Mouse (Mus musculus) midbrain, embryonic 15.5 days (tissue): ENCODE measurements around the gene Lyst. TPM values are rescaled to one million over a fixed set of nuclear protein-coding genes. Genes with fewer than 3 reads are reported as not detected.
"Not testable (repeated sequence)": the region's sequence is repeated elsewhere in the genome, so short reads cannot be mapped to it uniquely, and the experiment has no call there.

ENCODE experiments used
- ATAC-seq: fragments of 200-750 bp; cut with Nextera tagmentation; replicated peaks from 2 replicates; pipeline ENCODE4 v1.8.0; 2017; ENCODE audit warnings: moderate TSS enrichment
- H3K27ac ChIP-seq: fragments of 300-500 bp; sonication (generic); 2 replicates; pipeline ENCODE4 v1.5.1; 2015; ENCODE audit warnings: mild to moderate bottlenecking, inconsistent platforms
- H3K27me3 ChIP-seq: fragments of 300-500 bp; sonication (generic); replicated peaks from 2 replicates; pipeline ENCODE4 v1.6.1; 2015; ENCODE audit warnings: inconsistent platforms
- H3K36me3 ChIP-seq: fragments of 300-500 bp; sonication (generic); replicated peaks from 2 replicates; pipeline ENCODE4 v1.6.1; 2015; ENCODE audit warnings: inconsistent platforms
- H3K4me1 ChIP-seq: fragments of 300-500 bp; sonication (generic); 2 replicates; pipeline ENCODE4 v1.6.1; 2015; ENCODE audit warnings: inconsistent platforms
- H3K4me2 ChIP-seq: fragments of 300-500 bp; sonication (generic); 2 replicates; pipeline ENCODE4 v1.6.1; 2015; ENCODE audit warnings: inconsistent platforms, mild to moderate bottlenecking, moderate library complexity
- H3K4me3 ChIP-seq: fragments of 300-500 bp; sonication (generic); 2 replicates; pipeline ENCODE4 v1.5.1; 2015; ENCODE audit warnings: mild to moderate bottlenecking, inconsistent platforms
- H3K9ac ChIP-seq: fragments of 300-500 bp; sonication (generic); 2 replicates; pipeline ENCODE4 v1.6.1; 2015; ENCODE audit warnings: mild to moderate bottlenecking, inconsistent platforms
- H3K9me3 ChIP-seq: fragments of 300-500 bp; sonication (generic); 2 replicates; pipeline ENCODE4 v1.6.1; 2016; ENCODE audit warnings: inconsistent platforms
- WGBS: fragments of 180-500 bp; shearing (Covaris S2); methylation state at CpG from one replicate; pipeline ENCODE4 v1.1.7; 2015; ENCODE audit warnings: mixed read lengths; 5-methylcytosine and 5-hydroxymethylcytosine counted together
- polyA plus RNA-seq: library from polyadenylated mRNA; unstranded; fragments of >200 nt; fragmentation: Nextera tagmentation; extraction: Ambion mirVana; gene quantifications from 2 replicates; pipeline ENCODE4 v1.2.1, GENCODE M21; 2015

Gene Lyst
- polyA plus RNA-seq, 1 experiment from 2014 or later: 5.6 TPM

GRCm38 (mm10) chr13:13612882-13613281, 22.7 kb downstream of the Lyst start:
- ATAC-seq: no peak
- 83% methylated on average over 1 of the region's 1 CpGs for WGBS
- Histone ChIP-seq H3K27me3 (no peaks in the 10 kb centered on the region), H3K27ac (no peak overlapping the region), H3K4me3 (no peak overlapping the region), H3K36me3 (peaks cover 4% of the 10 kb centered on the region; the same call in 1 of the 2 replicates), H3K9ac (no peak overlapping the region), H3K9me3 (no peaks in the 10 kb centered on the region), H3K4me1 (no peaks in the 10 kb centered on the region), H3K4me2 (no peak overlapping the region)

DNA sequence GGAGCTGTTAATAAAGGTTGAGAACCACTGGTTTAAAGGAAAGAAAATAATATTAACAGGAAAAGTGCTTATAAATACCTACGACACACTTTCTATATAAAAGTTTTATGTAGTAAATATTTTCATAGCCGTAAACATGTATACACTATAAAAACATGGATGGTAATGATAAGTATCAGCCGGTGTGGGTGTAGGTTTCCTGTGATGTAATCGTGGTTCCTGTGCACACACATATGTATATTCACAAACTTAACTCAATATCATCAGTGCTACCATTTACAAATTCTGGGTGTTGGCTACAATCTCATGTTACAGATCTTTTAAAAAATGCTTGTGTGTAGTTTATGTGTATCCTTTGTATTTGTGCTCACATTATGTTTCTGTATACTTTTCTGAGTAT, 24.0 kb downstream of the Lyst start:
- ATAC-seq: no peak
- no peak overlapping the region for H3K4me3 ChIP-seq
- no peaks in the 10 kb centered on the region for H3K27me3 ChIP-seq
- peaks cover 4% of the 10 kb centered on the region; the same call in 1 of the 2 replicates for H3K36me3 ChIP-seq
- H3K4me1 ChIP-seq: no peaks in the 10 kb centered on the region
- 97% methylated on average over 4 of the region's 4 CpGs for WGBS
- no peaks in the 10 kb centered on the region for H3K9me3 ChIP-seq
- H3K9ac ChIP-seq: no peak overlapping the region
- H3K27ac ChIP-seq: no peak overlapping the region
- no peak overlapping the region for H3K4me2 ChIP-seq

DNA sequence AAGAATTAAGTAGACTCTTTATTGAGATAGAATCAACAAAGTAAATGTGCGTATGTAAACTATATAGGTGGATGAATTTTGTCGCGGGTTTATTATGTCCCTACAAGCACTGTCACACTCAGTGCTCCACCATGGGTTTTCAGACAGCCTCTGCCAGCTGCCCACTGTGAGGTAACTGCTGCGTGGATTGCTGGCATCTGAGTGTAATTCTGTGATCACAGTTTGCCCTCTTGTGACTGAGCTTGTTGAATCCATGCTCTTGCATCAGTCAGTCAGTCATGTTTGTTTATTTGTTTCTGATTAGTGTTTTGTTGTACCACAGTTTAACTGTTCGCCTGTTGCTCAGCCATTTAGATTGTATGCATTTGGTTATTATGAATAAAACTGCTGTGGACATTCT, 31.3 kb downstream of the Lyst start:
- Histone ChIP-seq H3K9me3 (no peaks in the 10 kb centered on the region), H3K27me3 (no peaks in the 10 kb centered on the region), H3K27ac (no peak overlapping the region), H3K36me3 (peaks cover 4% of the 10 kb centered on the region; the same call in 1 of the 2 replicates), H3K4me1 (no peaks in the 10 kb centered on the region), H3K9ac (no peak overlapping the region), H3K4me3 (no peak overlapping the region), H3K4me2 (no peak overlapping the region)
- 91% methylated on average over 5 of the region's 5 CpGs for WGBS
- ATAC-seq: no peak

- H3K9me3 ChIP-seq: no peaks in the 10 kb centered on the region
- no peak overlapping the region for H3K4me2 ChIP-seq
- H3K27ac ChIP-seq: no peak overlapping the region
- no peaks in the 10 kb centered on the region for H3K4me1 ChIP-seq
- H3K36me3 ChIP-seq: peaks cover under 1% of the 10 kb centered on the region; the same call in 1 of the 2 replicates
- H3K9ac ChIP-seq: no peak overlapping the region
- H3K27me3 ChIP-seq: no peaks in the 10 kb centered on the region
- no peak overlapping the region for H3K4me3 ChIP-seq
- WGBS: 84% methylated on average over 3 of the region's 3 CpGs
- ATAC-seq: no peak
These were observed 32.4 kb downstream of the Lyst start for GRCm38 (mm10) chr13:13622565-13622964.

GRCm38 (mm10) chr13:13633746-13634145, 43.5 kb downstream of the Lyst start:
- Histone ChIP-seq H3K36me3 (no peaks in the 10 kb centered on the region), H3K27ac (no peak overlapping the region), H3K27me3 (no peaks in the 10 kb centered on the region), H3K4me2 (no peak overlapping the region), H3K4me3 (no peak overlapping the region), H3K9ac (no peak overlapping the region), H3K9me3 (no peaks in the 10 kb centered on the region), H3K4me1 (no peaks in the 10 kb centered on the region)
- no peak for ATAC-seq
- WGBS: 85% methylated on average over 1 of the region's 1 CpGs

DNA sequence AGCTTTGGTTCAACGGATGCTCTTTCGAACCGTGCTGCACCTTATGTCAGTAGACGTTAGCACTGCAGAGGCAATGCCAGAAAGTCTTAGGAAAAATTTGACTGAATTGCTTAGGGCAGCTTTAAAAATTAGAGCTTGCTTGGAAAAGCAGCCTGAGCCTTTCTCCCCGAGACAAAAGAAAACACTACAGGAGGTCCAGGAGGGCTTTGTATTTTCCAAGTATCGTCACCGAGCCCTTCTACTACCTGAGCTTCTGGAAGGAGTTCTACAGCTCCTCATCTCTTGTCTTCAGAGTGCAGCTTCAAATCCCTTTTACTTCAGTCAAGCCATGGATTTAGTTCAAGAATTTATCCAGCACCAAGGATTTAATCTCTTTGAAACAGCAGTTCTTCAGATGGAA, 44.5 kb downstream of the Lyst start:
- Histone ChIP-seq H3K9ac (no peak overlapping the region), H3K4me2 (no peak overlapping the region), H3K36me3 (no peaks in the 10 kb centered on the region), H3K9me3 (no peaks in the 10 kb centered on the region), H3K27me3 (no peaks in the 10 kb centered on the region), H3K4me1 (no peaks in the 10 kb centered on the region), H3K27ac (no peak overlapping the region), H3K4me3 (no peak overlapping the region)
- ATAC-seq: no peak
- WGBS: 37% methylated on average over 7 of the region's 7 CpGs

GRCm38 (mm10) chr13:13635224-13635623, 45.0 kb downstream of the Lyst start:
- no peaks in the 10 kb centered on the region for H3K36me3 ChIP-seq
- H3K27me3 ChIP-seq: no peaks in the 10 kb centered on the region
- no peak overlapping the region for H3K4me3 ChIP-seq
- H3K27ac ChIP-seq: no peak overlapping the region
- H3K4me1 ChIP-seq: no peaks in the 10 kb centered on the region
- no peak overlapping the region for H3K9ac ChIP-seq
- peak; percentile 80 for ATAC-seq
- H3K9me3 ChIP-seq: no peaks in the 10 kb centered on the region
- H3K4me2 ChIP-seq: no peak overlapping the region
- WGBS: 47% methylated on average over 12 of the region's 12 CpGs

DNA sequence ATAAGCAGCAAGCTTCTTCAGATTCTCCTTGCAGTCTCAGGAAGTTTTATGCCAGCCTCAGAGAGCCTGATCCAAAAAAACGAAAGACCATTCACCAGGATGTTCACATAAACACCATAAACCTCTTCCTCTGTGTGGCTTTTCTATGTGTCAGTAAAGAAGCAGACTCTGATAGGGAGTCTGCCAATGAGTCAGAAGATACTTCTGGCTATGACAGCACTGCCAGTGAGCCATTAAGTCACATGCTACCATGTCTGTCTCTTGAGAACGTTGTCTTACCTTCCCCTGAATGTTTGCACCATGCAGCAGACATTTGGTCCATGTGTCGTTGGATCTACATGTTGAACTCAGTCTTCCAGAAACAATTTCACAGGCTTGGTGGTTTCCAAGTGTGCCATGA, 47.4 kb downstream of the Lyst start:
- WGBS: 85% methylated on average over 3 of the region's 3 CpGs
- Histone ChIP-seq H3K36me3 (no peaks in the 10 kb centered on the region), H3K4me3 (no peak overlapping the region), H3K27me3 (no peaks in the 10 kb centered on the region), H3K9me3 (no peaks in the 10 kb centered on the region), H3K4me1 (no peaks in the 10 kb centered on the region), H3K9ac (no peak overlapping the region), H3K4me2 (no peak overlapping the region), H3K27ac (no peak overlapping the region)
- ATAC-seq: no peak

DNA sequence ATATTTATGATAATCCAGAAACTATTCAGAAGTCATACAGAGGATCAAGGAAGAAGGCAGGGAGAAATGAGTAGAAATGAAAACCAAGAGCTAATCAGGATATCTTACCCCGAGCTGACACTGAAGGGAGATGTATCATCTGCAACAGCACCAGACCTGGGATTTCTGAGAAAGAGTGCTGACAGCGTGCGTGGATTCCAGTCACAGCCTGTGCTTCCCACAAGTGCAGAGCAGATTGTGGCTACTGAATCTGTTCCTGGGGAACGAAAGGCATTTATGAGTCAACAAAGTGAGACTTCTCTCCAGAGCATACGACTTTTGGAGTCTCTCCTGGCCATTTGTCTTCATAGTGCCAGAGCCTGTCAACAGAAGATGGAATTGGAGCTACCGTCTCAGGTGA, 47.8 kb downstream of the Lyst start:
- WGBS: 90% methylated on average over 6 of the region's 6 CpGs
- no peak for ATAC-seq

DNA sequence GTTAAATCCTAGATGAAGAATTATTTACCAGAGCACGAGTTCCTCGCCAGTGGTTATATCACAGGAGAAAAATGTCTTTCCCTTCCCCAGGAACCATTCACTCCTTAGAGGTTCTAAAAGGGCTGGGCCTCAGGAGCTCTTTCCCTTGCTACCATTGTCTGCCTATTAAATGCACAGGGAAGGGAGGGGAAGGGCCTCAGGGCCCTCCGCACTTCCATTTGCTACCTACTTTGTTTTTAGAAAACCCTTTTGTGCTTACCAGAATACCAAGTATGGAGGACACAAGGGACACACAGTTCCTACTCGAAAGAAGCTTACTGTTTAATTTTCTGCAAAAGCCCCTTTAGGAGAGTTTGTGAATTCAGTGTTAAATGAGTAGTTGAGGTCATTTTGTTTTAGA, 48.5 kb downstream of the Lyst start:
- no peaks in the 10 kb centered on the region for H3K4me1 ChIP-seq
- ATAC-seq: no peak
- no peaks in the 10 kb centered on the region for H3K36me3 ChIP-seq
- no peaks in the 10 kb centered on the region for H3K9me3 ChIP-seq
- no peak overlapping the region for H3K4me2 ChIP-seq
- no peak overlapping the region for H3K9ac ChIP-seq
- 18% methylated on average over 4 of the region's 4 CpGs for WGBS
- H3K4me3 ChIP-seq: no peak overlapping the region
- H3K27me3 ChIP-seq: no peaks in the 10 kb centered on the region
- no peak overlapping the region for H3K27ac ChIP-seq

More for the DNA sequence above, 47.8 kb downstream of the Lyst start:
- H3K4me1 ChIP-seq: no peaks in the 10 kb centered on the region
- H3K4me2 ChIP-seq: no peak overlapping the region
- no peaks in the 10 kb centered on the region for H3K9me3 ChIP-seq
- H3K27ac ChIP-seq: no peak overlapping the region
- H3K36me3 ChIP-seq: no peaks in the 10 kb centered on the region
- H3K9ac ChIP-seq: no peak overlapping the region
- H3K27me3 ChIP-seq: no peaks in the 10 kb centered on the region
- H3K4me3 ChIP-seq: no peak overlapping the region

GRCm38 (mm10) chr13:13647296-13647695, 57.1 kb downstream of the Lyst start:
- H3K9me3 ChIP-seq: no peaks in the 10 kb centered on the region
- H3K27ac ChIP-seq: no peak overlapping the region
- no peak overlapping the region for H3K4me3 ChIP-seq
- H3K4me1 ChIP-seq: no peaks in the 10 kb centered on the region
- no peak overlapping the region for H3K9ac ChIP-seq
- 58% methylated on average over 3 of the region's 3 CpGs for WGBS
- H3K36me3 ChIP-seq: no peaks in the 10 kb centered on the region
- H3K27me3 ChIP-seq: no peaks in the 10 kb centered on the region
- ATAC-seq: no peak
- H3K4me2 ChIP-seq: no peak overlapping the region

- no peak overlapping the region for H3K27ac ChIP-seq
- no peaks in the 10 kb centered on the region for H3K27me3 ChIP-seq
- no peaks in the 10 kb centered on the region for H3K36me3 ChIP-seq
- H3K9ac ChIP-seq: no peak overlapping the region
- no peaks in the 10 kb centered on the region for H3K9me3 ChIP-seq
- ATAC-seq: no peak
- H3K4me3 ChIP-seq: no peak overlapping the region
- H3K4me2 ChIP-seq: no peak overlapping the region
- WGBS: 95% methylated on average over 3 of the region's 3 CpGs
- H3K4me1 ChIP-seq: no peaks in the 10 kb centered on the region
These were observed 65.3 kb downstream of the Lyst start for GRCm38 (mm10) chr13:13655453-13655852.

- not testable (repeated sequence) for H3K27ac ChIP-seq, H3K4me2 ChIP-seq, H3K4me1 ChIP-seq, H3K27me3 ChIP-seq, ATAC-seq, H3K9me3 ChIP-seq, H3K4me3 ChIP-seq, H3K9ac ChIP-seq, H3K36me3 ChIP-seq
- WGBS: 96% methylated on average over 2 of the region's 2 CpGs
These were observed 75.9 kb downstream of the Lyst start for GRCm38 (mm10) chr13:13666103-13666502.
